ENCODE assay signal across 9 mouse cellular contexts in genomic region chr7:101822836-101823757, GRCm38 (mm10). TPM values are rescaled to one million over a fixed set of nuclear protein-coding genes. Genes with fewer than 3 reads are reported as not detected.
DNase-seq lines count a peak whose midpoint lies in the region; ATAC-seq and TF ChIP-seq lines count a peak whose summit lies in the region.
"Had no signal": no experiment of that assay in that cellular context is flagged by ENCODE, and none has a peak within 500 bp of the region (broad histone marks: within the 10 kb centered on the region; RNA-seq: fewer than 3 reads in every experiment).

No protein-coding gene starts in this region.

- no peaks in the 10 kb centered on the region for H3K9me3 ChIP-seq in forebrain, embryonic 15.5 days
- H3K9me3 ChIP-seq in midbrain, postnatal 0 days (ENCODE audit: low read length) = no peaks in the 10 kb centered on the region

- peak; percentile 55 for TF ChIP-seq CTCF in midbrain, postnatal 0 days (IDR thresholded peaks at IDR 0.05)

- DNase-seq in thymus, postnatal 4 days = peak; percentile 30
- no peak for DNase-seq in thymus, postnatal 0 days (ENCODE audit: low spot score)
- peak; percentile 63 to 77 for DNase-seq in kidney, postnatal 36 days
- peak; percentile 28 for DNase-seq in midbrain, postnatal 0 days (ENCODE audit: low spot score)
- DNase-seq in layer of hippocampus, adult 18-20 months (ENCODE audit: low spot score in 2 of 2) = no peak
- no peak for DNase-seq in left cerebral cortex, adult 11 months (ENCODE audit: low spot score)
- DNase-seq in spleen, postnatal 10 days (ENCODE audit: low spot score in 2 of 2) = no peak

- H3K9ac ChIP-seq in forebrain, embryonic 15.5 days (replicated peaks) = no peak overlapping the region
- H3K9ac ChIP-seq in midbrain, postnatal 0 days (replicated peaks; ENCODE audit: low read length, poor library complexity, severe bottlenecking) = no peak overlapping the region

- H3K36me3 ChIP-seq in forebrain, embryonic 15.5 days = peaks cover 7% of the 10 kb centered on the region; the same call in 1 of the 2 replicates
- no peaks in the 10 kb centered on the region; the same call in 1 of the 2 replicates for H3K36me3 ChIP-seq in midbrain, postnatal 0 days (ENCODE audit: insufficient read depth, low read length)

- no peak overlapping the region for H3K4me2 ChIP-seq in forebrain, embryonic 15.5 days (replicated peaks)
- H3K4me2 ChIP-seq in midbrain, postnatal 0 days (ENCODE audit: low read depth, low read length, poor library complexity, severe bottlenecking) = no peak overlapping the region

- no peak overlapping the region for H3K4me3 ChIP-seq in forebrain, embryonic 15.5 days
- no peak overlapping the region for H3K4me3 ChIP-seq in midbrain, postnatal 0 days (ENCODE audit: low read depth, low read length)

- ATAC-seq in forebrain, embryonic 15.5 days (replicated peaks) = 0 out of 2 replicates have a peak, but pooled peaks have one; percentile 14
- no peak for ATAC-seq in midbrain, postnatal 0 days (ENCODE audit: low FRiP score)

- H3K27me3 ChIP-seq in forebrain, embryonic 15.5 days = peaks cover 43% of the 10 kb centered on the region
- H3K27me3 ChIP-seq in midbrain, postnatal 0 days (ENCODE audit: insufficient read depth, low read length) = peaks cover 50% of the 10 kb centered on the region

- H3K4me1 ChIP-seq in forebrain, embryonic 15.5 days = peaks cover 24% of the 10 kb centered on the region
- H3K4me1 ChIP-seq in midbrain, postnatal 0 days (ENCODE audit: insufficient read depth, low read length) = no peaks in the 10 kb centered on the region

- WGBS in forebrain, embryonic 15.5 days = 32% methylated on average over 32 of the region's 32 CpGs
- WGBS in midbrain, postnatal 0 days = 37% methylated on average over 31 of the region's 32 CpGs

- H3K27ac ChIP-seq in forebrain, embryonic 15.5 days (replicated peaks) = no peak overlapping the region
- H3K27ac ChIP-seq in midbrain, postnatal 0 days (ENCODE audit: low read depth, low read length) = no peak overlapping the region
- H3K27ac ChIP-seq: macrophage had no signal

RNA-seq across cellular contexts. Expression of gene Phox2a, which starts 5.0 kb away (rescaled TPM):
- not detected in 2 replicates for polyA plus RNA-seq in thymus, postnatal 0 days (2015; fragmentation: Nextera tagmentation; extraction: Ambion mirVana)
- polyA plus RNA-seq in forebrain, embryonic 15.5 days (2015; fragmentation: Nextera tagmentation; extraction: Ambion mirVana) = not detected in 2 replicates
- 0.82 TPM in 1 of 2 replicates, not detected in the other for total RNA-seq in midbrain, postnatal 0 days (2014; rRNA removed)
- polyA plus RNA-seq in midbrain, postnatal 0 days (2015; fragmentation: Nextera tagmentation; extraction: Ambion mirVana) = 0.12 TPM in 1 of 2 replicates, not detected in the other
- not detected for total RNA-seq in layer of hippocampus, adult 18-20 months (2021)
- polyA plus RNA-seq: macrophage had no signal

RNA-seq across cellular contexts. Expression of gene Inppl1, which starts 14.9 kb away (rescaled TPM):
- 2.1 and 5.6 TPM in 2 replicates for polyA plus RNA-seq in thymus, postnatal 0 days (2015; fragmentation: Nextera tagmentation; extraction: Ambion mirVana)
- polyA plus RNA-seq in forebrain, embryonic 15.5 days (2015; fragmentation: Nextera tagmentation; extraction: Ambion mirVana) = 18.0 and 22.3 TPM in 2 replicates
- total RNA-seq in midbrain, postnatal 0 days (2014; rRNA removed) = 16.8 and 21.2 TPM in 2 replicates
- 5.7 and 8.0 TPM in 2 replicates for polyA plus RNA-seq in midbrain, postnatal 0 days (2015; fragmentation: Nextera tagmentation; extraction: Ambion mirVana)
- 10 to 100 TPM; 23.0 to 31.1 TPM for total RNA-seq in layer of hippocampus, adult 18-20 months (2021)

RNA-seq across cellular contexts. Expression of gene Folr2, which starts 33.9 kb away (rescaled TPM):
- 3.6 and 3.8 TPM in 2 replicates for polyA plus RNA-seq in thymus, postnatal 0 days (2015; fragmentation: Nextera tagmentation; extraction: Ambion mirVana)
- 1.2 and 1.6 TPM in 2 replicates for polyA plus RNA-seq in forebrain, embryonic 15.5 days (2015; fragmentation: Nextera tagmentation; extraction: Ambion mirVana)
- 2.6 and 3.4 TPM in 2 replicates for total RNA-seq in midbrain, postnatal 0 days (2014; rRNA removed)
- polyA plus RNA-seq in midbrain, postnatal 0 days (2015; fragmentation: Nextera tagmentation; extraction: Ambion mirVana) = 2.3 and 3.5 TPM in 2 replicates
- total RNA-seq in layer of hippocampus, adult 18-20 months (2021) = under 1 TPM in 1 of 2 experiments, not detected in 1; 0.40 TPM

RNA-seq across cellular contexts. Expression of gene Anapc15, which starts 40.4 kb away (rescaled TPM):
- polyA plus RNA-seq in thymus, postnatal 0 days (2015; fragmentation: Nextera tagmentation; extraction: Ambion mirVana) = 100 and 102 TPM in 2 replicates
- 71.1 and 74.3 TPM in 2 replicates for polyA plus RNA-seq in forebrain, embryonic 15.5 days (2015; fragmentation: Nextera tagmentation; extraction: Ambion mirVana)
- total RNA-seq in midbrain, postnatal 0 days (2014; rRNA removed) = 49.9 and 56.9 TPM in 2 replicates
- polyA plus RNA-seq in midbrain, postnatal 0 days (2015; fragmentation: Nextera tagmentation; extraction: Ambion mirVana) = 62.7 and 68.3 TPM in 2 replicates
- total RNA-seq in layer of hippocampus, adult 18-20 months (2021) = 10 to 100 TPM; 30.5 to 34.9 TPM

RNA-seq across cellular contexts. Expression of gene Folr1, which starts 47.5 kb away (rescaled TPM):
- polyA plus RNA-seq in thymus, postnatal 0 days (2015; fragmentation: Nextera tagmentation; extraction: Ambion mirVana) = 0.18 and 0.54 TPM in 2 replicates
- polyA plus RNA-seq in forebrain, embryonic 15.5 days (2015; fragmentation: Nextera tagmentation; extraction: Ambion mirVana) = 18.9 and 30.4 TPM in 2 replicates
- 4.9 and 11.5 TPM in 2 replicates for total RNA-seq in midbrain, postnatal 0 days (2014; rRNA removed)
- 3.9 and 4.3 TPM in 2 replicates for polyA plus RNA-seq in midbrain, postnatal 0 days (2015; fragmentation: Nextera tagmentation; extraction: Ambion mirVana)
- total RNA-seq in layer of hippocampus, adult 18-20 months (2021) = 1 to 10 TPM in 1 of 2 experiments, under 1 TPM in 1; 0.76 to 3.0 TPM
- polyA plus RNA-seq: macrophage had no signal

Comparison
In these comparisons a context has a peak if more than half of its experiments do, and no peak if none do; other contexts are left out.
1. DNase-seq: peak in thymus, postnatal 4 days (single experiment), kidney, postnatal 36 days (2 of 2) and midbrain, postnatal 0 days (single experiment); none in thymus, postnatal 0 days (single experiment), layer of hippocampus, adult 18-20 months (0 of 2), left cerebral cortex, adult 11 months (single experiment) and spleen, postnatal 10 days (0 of 2).